Mouse (Mus musculus): Measurements from ENCODE around the gene Mettl11b. TPM values are rescaled to one million over a fixed set of nuclear protein-coding genes. Genes with fewer than 3 reads are reported as not detected.

Gene Mettl11b
- not detected for polyA plus RNA-seq (2015; fragmentation: Illumina TruSeq; extraction: RNeasy Lipid Tissue Mini Kit (QIAGEN cat#74804); ENCODE audit: insufficient read depth, low replicate concordance)

DNA sequence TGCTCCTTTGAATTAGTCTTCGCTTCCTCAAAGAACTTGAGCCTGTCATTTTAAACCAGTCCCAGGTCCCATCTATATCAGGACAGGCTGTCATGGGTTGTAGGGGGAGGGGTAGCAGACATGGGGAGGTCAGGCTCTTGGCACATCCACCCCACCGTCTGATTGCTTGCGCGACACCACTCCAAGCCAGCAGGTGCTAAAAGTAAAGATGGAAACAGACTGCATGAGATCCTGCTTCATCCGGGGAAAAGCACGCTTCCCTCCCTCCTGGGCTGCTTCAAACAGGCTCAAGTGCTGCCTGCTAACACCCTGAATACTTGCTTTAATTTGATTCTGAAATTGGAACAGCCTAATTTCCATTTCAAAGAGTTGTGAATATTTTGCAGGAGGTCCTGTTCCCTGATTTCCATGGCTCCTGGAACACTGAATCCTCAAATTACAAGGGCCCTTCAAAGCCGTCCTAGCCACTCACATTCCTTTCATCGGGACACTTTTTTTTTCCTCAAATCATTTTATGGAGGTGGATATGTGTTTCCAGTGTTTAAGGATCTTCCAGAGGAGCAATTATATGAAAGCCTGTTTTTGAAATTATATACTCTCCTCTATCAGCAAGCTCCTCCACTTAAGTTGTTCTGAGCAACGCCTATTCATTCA, at the start of gene Mettl11b:
TSS of gene Mettl11b (minus strand) at position 127 of the 654 bp plus-strand sequence.

Other genes with a start within 250 kb of the Mettl11b start
- gene Kifap3, start 54.4 kb upstream of the Mettl11b start, polyA plus RNA-seq (2015; fragmentation: Illumina TruSeq; extraction: RNeasy Lipid Tissue Mini Kit (QIAGEN cat#74804); ENCODE audit: insufficient read depth, low replicate concordance): 8.8 TPM
- 42.9 TPM for gene Scyl3, start 203.9 kb upstream of the Mettl11b start, polyA plus RNA-seq (2015; fragmentation: Illumina TruSeq; extraction: RNeasy Lipid Tissue Mini Kit (QIAGEN cat#74804); ENCODE audit: insufficient read depth, low replicate concordance)